Mouse (Mus musculus): ENCODE results near the gene Col4a3.
A peak's percentile ranks its signal among the peaks of the same experiment; 100 is the strongest.

The Col4a3 gene

DNA sequence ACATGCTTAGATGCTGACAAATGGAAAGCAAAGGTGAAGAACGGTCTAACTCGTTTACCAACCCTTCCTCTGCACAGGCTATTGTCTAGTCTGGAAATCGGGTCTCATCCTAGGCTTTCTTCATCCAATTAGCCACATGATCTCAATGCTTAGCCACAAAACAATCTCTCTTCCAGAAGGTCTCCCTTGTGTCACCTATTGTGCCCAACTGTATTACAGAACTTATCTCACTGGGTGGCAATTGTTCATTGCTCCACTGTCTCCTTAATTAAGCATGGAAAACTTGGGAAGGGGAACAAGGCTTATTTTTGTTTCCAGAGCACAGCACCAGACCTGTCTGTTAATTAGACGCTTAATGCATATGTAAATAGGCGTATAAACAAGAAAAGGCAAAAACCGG, 101.2 kb downstream of the Col4a3 start:
- DNase-seq = no peak

GRCm38 (mm10) chr1:82695915-82696314, 109.2 kb downstream of the Col4a3 start:
- no peak for DNase-seq

- DNase-seq = no peak
Measured at GRCm38 (mm10) chr1:82717816-82718512, 131.2 kb downstream of the Col4a3 start.

DNA sequence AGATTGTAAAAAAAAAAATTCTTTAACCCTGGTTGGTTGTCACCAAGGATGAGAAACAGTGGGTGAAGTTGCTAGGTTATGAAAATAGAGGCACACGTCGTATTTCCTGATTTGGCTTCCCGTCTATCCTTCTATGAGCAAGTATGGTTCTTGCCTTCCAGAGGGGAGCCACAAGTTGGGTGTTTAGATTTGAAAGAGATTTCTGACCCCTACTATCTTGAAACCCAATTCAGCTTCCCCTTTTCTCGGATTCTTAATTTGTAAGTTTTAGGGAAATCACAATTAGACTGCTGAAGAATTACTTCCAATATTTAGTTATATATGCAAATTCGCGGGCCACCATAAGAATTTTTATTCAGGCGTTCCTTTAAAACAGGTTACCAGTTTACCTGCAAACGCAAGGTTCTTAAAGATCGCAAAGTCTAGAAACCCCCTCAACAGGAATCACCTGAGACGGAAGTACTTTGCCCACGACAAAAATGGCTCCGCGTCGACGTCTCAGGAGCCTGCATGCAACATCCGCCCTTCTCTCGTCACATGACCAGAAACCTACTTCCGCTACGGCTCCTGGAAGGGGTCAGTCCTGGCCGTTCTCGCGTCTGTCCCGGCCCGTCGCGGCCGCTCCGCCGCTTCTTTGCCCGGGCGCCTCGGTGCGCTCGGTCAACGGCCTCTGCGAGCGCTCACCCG, 137.8 kb downstream of the Col4a3 start, which contains the start of gene Mff:
Mff (plus strand) TSS at position 552 of the 687 bp plus-strand sequence.
- DNase-seq = peak; percentile 92

- no peak for DNase-seq
Measured at GRCm38 (mm10) chr1:82725026-82725874, 138.5 kb downstream of the Col4a3 start.

DNA sequence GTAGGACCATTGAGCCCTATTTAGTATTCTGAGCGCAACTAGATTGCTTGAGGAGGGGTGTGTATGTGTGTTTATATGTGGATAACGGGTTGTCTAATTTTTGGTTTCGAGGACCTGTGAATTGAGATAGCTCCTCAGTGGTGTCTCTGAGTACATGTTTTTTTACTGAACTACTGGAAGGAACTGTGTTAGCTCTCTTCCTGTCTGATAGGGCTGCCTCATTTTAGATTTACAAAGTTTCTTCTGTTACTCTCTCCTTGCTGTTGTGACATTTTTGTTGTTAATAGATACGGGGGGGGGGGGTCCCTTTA, 139.1 kb downstream of the Col4a3 start:
- no peak for DNase-seq

DNA sequence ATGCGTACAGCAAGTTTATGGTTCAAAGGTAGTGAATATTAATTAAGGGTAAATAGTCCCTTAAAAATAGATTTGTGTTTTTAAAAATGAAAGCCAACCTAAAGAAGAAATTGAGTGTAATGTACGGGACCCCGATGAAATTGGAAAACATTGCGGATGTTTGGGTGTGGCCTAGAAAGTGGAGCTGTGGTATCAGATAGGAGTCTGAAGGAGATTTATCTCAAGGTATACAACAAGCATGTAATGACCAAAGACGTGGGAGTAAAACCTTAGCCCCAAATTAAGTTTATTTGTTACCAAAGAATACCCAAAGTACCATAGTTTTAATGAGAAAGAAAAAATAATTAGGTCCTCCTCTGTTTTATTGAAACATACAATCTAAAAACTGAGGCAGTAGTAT, 139.8 kb downstream of the Col4a3 start:
- DNase-seq = no peak

GRCm38 (mm10) chr1:82733357-82733756, 146.6 kb downstream of the Col4a3 start:
- no peak for DNase-seq

DNA sequence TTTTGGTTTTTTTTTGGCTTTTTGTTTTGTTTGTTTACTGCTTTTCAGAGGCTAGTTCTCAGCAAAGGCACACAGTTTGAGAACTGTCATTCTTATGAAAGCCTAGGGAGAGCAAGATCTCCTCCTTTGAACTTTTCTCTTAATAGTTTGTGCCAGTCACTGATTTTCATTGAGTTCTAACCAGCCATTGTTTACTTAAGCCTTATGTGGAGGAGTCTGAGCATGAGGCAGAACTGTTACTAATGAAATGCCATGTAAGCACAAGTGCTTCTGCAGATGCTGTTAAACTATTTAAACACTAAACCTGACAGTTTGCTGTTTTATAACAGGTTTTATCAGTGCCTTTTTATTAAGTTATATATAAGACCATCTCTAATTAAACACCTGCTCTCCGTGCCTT, 151.3 kb downstream of the Col4a3 start:
- no peak for DNase-seq

GRCm38 (mm10) chr1:82741539-82741938, 154.8 kb downstream of the Col4a3 start:
- no peak for DNase-seq

GRCm38 (mm10) chr1:82743962-82744361, 157.2 kb downstream of the Col4a3 start:
- DNase-seq = no peak

DNA sequence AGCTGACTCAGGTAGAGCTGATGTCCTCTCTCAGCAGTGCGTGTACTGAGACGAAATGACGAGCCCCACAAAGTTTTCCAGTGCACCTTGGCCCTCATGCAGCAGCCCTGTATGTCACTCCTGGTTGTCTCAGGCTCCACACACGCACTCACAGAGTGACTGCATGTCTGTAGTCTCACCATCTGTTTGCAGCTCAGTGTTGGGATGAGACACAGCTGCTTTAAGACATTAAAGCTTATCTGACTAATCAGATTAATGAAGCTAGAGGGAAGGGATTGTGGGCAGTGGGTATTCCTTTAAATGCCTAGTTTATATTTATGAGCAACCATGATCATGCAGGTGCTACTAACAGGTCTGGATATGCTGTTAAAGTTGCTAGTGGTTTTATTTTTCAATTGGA, 159.7 kb downstream of the Col4a3 start:
- DNase-seq = no peak

- DNase-seq = no peak
Measured at GRCm38 (mm10) chr1:82747714-82748452, 161.2 kb downstream of the Col4a3 start.

DNA sequence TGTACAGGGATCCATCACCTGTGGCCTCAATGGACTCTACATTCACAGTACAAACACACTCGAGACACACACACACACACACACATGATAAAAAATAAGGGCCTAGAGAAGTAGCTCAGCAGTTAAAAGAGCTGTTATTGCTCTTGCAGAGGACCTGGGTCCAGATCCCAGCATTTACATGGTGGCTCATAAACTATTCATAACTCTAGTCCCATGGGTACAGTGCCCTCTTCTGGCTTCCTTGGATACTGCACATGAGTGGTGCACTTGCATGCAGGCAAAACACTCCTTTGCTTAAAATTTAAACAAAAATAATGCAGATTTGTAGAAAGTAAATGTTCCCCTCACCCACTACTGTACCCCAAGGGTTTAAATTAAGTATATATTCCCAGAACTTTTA, 172.8 kb downstream of the Col4a3 start:
- DNase-seq = no peak

DNA sequence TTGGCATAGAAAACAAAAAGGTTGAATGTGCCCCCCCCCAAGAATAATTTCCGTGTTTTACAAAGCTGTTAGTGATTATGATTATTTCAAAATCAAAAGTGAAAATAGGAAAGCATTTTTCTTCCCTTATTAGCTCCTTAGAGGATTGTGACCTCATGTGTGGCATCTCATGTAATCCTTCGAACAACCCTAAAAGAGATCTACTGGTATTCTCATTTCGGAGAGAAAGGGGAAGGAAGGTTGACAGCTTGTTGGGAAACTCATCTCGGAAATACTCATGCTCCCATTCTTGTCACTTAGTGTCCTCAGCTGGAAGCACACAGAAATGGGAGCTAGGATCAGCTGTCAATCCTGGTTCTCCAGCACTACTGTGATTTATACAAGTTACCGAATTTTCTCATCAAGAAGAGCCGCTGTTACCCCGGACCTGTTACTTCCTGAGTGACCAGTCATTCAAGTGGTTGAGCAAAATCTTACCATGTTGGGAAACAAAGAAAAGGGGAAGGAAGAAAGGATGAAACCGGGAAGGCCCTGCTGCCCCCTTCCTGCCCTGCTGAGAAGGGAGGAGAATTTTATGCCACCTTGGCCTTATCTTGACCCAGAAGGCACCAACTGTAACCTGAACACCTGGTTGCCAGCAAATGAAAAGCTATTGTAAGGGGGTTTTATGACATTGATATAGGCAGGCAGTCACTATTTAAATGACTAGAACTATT, 174.9 kb downstream of the Col4a3 start:
- no peak for DNase-seq

- DNase-seq = no peak
Measured at GRCm38 (mm10) chr1:82762274-82762673, 175.6 kb downstream of the Col4a3 start.

GRCm38 (mm10) chr1:82766227-82766626, 179.5 kb downstream of the Col4a3 start:
- DNase-seq = no peak

- no peak for DNase-seq
Measured at GRCm38 (mm10) chr1:82766641-82767040, 179.9 kb downstream of the Col4a3 start.

- no peak for DNase-seq
Measured at GRCm38 (mm10) chr1:82768269-82768668, 181.5 kb downstream of the Col4a3 start, which contains the start of gene Tm4sf20. TSS of gene Tm4sf20 (minus strand) at chr1:82768461.

GRCm38 (mm10) chr1:82771022-82771586, 184.4 kb downstream of the Col4a3 start, which contains the start of gene Gm47791:
TSS of gene Gm47791 (minus strand) at chr1:82771243.
- no peak for DNase-seq
